Mouse (Mus musculus) limb, embryonic 14.5 days (tissue): ENCODE measurements around the gene Tut7. TPM values are rescaled to one million over a fixed set of nuclear protein-coding genes. Genes with fewer than 3 reads are reported as not detected.

ENCODE experiments used
- ATAC-seq: fragments of 200-750 bp; cut with Nextera tagmentation; 2 replicates; pipeline ENCODE4 v1.8.0; 2017; ENCODE audit warnings: low read depth, moderate number of reproducible peaks, moderate TSS enrichment; ENCODE audit not compliant: low FRiP score
- DNase-seq: peaks from one replicate; pipeline ENCODE4 v3.0.0-alpha.2; 2015; ENCODE audit warnings: low spot score
- H3K27ac ChIP-seq: fragments of 300-500 bp; sonication (generic); replicated peaks from 2 replicates; pipeline ENCODE4 v1.5.1; 2014; ENCODE audit warnings: low read depth, mild to moderate bottlenecking, low read length, moderate library complexity, mixed read lengths
- H3K27me3 ChIP-seq: fragments of 300-500 bp; sonication (generic); 2 replicates; pipeline ENCODE4 v1.6.1; 2014; ENCODE audit warnings: low read length, mixed read lengths; ENCODE audit not compliant: control insufficient read depth, insufficient read depth
- H3K36me3 ChIP-seq: fragments of 300-500 bp; sonication (generic); 2 replicates; pipeline ENCODE4 v1.6.1; 2014; ENCODE audit warnings: mild to moderate bottlenecking, low read length, moderate library complexity, mixed read lengths; ENCODE audit not compliant: control insufficient read depth, insufficient read depth
- H3K4me1 ChIP-seq: fragments of 300-500 bp; sonication (generic); 2 replicates; pipeline ENCODE4 v1.6.1; 2014; ENCODE audit warnings: antibody characterized with exemption, low read length, mixed read lengths; ENCODE audit not compliant: control insufficient read depth, insufficient read depth
- H3K4me2 ChIP-seq: fragments of 300-500 bp; sonication (generic); replicated peaks from 2 replicates; pipeline ENCODE4 v1.6.1; 2014; ENCODE audit warnings: low read depth, mild to moderate bottlenecking, low read length, moderate library complexity; ENCODE audit not compliant: severe bottlenecking
- H3K4me3 ChIP-seq: fragments of 300-500 bp; sonication (generic); replicated peaks from 2 replicates; pipeline ENCODE4 v1.5.1; 2014; ENCODE audit warnings: low read length
- H3K9ac ChIP-seq: fragments of 300-500 bp; sonication (generic); 2 replicates; pipeline ENCODE4 v1.6.1; 2014; ENCODE audit warnings: mild to moderate bottlenecking, low read depth, low read length, moderate library complexity; ENCODE audit not compliant: severe bottlenecking
- H3K9me3 ChIP-seq: fragments of 300-500 bp; sonication (generic); 2 replicates; pipeline ENCODE4 v1.6.1; 2016; ENCODE audit warnings: low read length; ENCODE audit not compliant: control insufficient read depth
- POLR2A ChIP-seq: fragments of 200-500 bp; IDR thresholded peaks from 2 replicates; pipeline ENCODE4 v1.8.0; 2012; ENCODE audit warnings: inconsistent platforms, mild to moderate bottlenecking, moderate library complexity, borderline replicate concordance; ENCODE audit not compliant: insufficient read depth, insufficient read length; ENCODE audit errors: extremely low read depth
- WGBS: fragments of 180-500 bp; shearing (Covaris S2); extraction: QIAGEN DNeasy Blood & Tissue Kit; methylation state at CpG from one replicate; pipeline ENCODE4 v1.1.7; 2014; 5-methylcytosine and 5-hydroxymethylcytosine counted together
- polyA plus RNA-seq, 2 experiments: library from polyadenylated mRNA; depleted of rRNA in 1 of 2; stranded (reverse) in 1 of 2; unstranded in 1 of 2; fragments of >200 nt; fragmentation: Nextera tagmentation in 1 of 2; extraction: Ambion mirVana in 1 of 2; gene quantifications; 2 replicates each; pipeline versions ENCODE4 v1.2.1 to v1.2.3; 2012 to 2014

Gene Tut7
- polyA plus RNA-seq, 2 experiments = 39.9 to 45.9 TPM

- no peak overlapping the region for H3K4me3 ChIP-seq
- peak overlapping the region; percentile 98 for H3K27ac ChIP-seq
- WGBS = 62% methylated on average over 9 of the region's 9 CpGs
- H3K36me3 ChIP-seq = peaks cover 40% of the 10 kb centered on the region
- H3K9ac ChIP-seq = 0 out of 2 replicates have a peak overlapping the region, but pooled peaks have one; percentile 88
- no peak for TF ChIP-seq POLR2A
- no peaks in the 10 kb centered on the region for H3K9me3 ChIP-seq
- H3K27me3 ChIP-seq = no peaks in the 10 kb centered on the region
- peak; percentile 59 for DNase-seq
- H3K4me1 ChIP-seq = peaks cover 31% of the 10 kb centered on the region
- H3K4me2 ChIP-seq = 0 out of 2 replicates have a peak overlapping the region, but pooled peaks have one; percentile 86
- ATAC-seq = no peak
These were observed 51.7 kb downstream of the Tut7 start for GRCm38 (mm10) chr13:59771257-59771656.

DNA sequence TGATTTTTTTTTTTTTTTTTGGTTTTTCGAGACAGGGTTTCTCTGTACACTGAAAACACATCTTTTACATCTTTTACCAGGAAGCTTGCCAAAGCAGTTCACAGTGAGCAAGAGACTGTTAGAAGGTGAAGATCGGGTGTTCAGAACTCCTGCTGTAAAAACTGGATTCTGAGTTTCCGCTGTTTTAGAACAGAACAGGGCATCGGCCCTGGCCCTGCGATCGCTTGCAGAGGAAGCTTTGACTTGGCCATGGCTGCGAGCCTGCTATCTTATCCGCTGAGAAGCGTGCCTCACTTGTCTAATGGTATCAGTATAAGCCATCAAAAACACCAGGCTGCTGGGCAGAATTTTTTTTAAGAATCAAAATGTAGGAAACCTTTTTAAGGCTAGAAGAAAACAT, 52.1 kb downstream of the Tut7 start:
- no peaks in the 10 kb centered on the region for H3K9me3 ChIP-seq
- H3K9ac ChIP-seq = peak overlapping the region; percentile 88; the same call in 1 of the 2 replicates
- H3K36me3 ChIP-seq = peaks cover 36% of the 10 kb centered on the region
- peak overlapping the region; percentile 86 for H3K4me2 ChIP-seq
- no peaks in the 10 kb centered on the region for H3K27me3 ChIP-seq
- DNase-seq (no peak), ATAC-seq (no peak)
- H3K4me1 ChIP-seq = peaks cover 34% of the 10 kb centered on the region
- WGBS = 68% methylated on average over 9 of the region's 9 CpGs
- H3K27ac ChIP-seq = peak overlapping the region; percentile 98
- no peak for TF ChIP-seq POLR2A
- peak overlapping the region; percentile 86 for H3K4me3 ChIP-seq

DNA sequence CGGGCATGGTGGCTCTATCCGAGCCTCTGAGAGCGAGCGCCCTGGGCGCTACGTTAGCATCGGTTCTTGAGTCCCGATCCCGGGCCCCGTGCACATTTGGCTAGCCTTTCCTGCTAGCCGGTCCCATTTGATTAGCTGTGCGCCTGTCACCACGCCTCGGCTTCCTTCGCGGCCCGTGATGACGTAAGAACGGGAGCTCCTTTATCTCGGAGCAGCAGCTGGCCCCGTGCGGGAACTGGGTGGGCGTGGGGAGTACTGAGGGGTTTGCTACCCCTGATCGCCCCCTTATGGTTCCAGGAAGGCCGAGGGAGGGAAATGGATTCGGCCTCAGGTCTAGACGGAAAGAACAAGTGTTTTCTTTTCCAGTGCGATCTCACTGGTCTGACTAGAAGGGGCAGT, 52.8 kb downstream of the Tut7 start:
- peak; percentile 82 for ATAC-seq
- peak overlapping the region; percentile 86 for H3K4me2 ChIP-seq
- H3K9ac ChIP-seq = peak overlapping the region; percentile 88
- peak overlapping the region; percentile 98 for H3K27ac ChIP-seq
- no peaks in the 10 kb centered on the region for H3K27me3 ChIP-seq
- H3K4me1 ChIP-seq = peaks cover 36% of the 10 kb centered on the region
- H3K4me3 ChIP-seq = peak overlapping the region; percentile 86
- DNase-seq = peak; percentile 86
- H3K9me3 ChIP-seq = no peaks in the 10 kb centered on the region
- 0 out of 2 replicates have a peak, but pooled peaks have one; percentile 13 for TF ChIP-seq POLR2A
- 0% methylated on average over 28 of the region's 28 CpGs for WGBS
- H3K36me3 ChIP-seq = peaks cover 30% of the 10 kb centered on the region

DNA sequence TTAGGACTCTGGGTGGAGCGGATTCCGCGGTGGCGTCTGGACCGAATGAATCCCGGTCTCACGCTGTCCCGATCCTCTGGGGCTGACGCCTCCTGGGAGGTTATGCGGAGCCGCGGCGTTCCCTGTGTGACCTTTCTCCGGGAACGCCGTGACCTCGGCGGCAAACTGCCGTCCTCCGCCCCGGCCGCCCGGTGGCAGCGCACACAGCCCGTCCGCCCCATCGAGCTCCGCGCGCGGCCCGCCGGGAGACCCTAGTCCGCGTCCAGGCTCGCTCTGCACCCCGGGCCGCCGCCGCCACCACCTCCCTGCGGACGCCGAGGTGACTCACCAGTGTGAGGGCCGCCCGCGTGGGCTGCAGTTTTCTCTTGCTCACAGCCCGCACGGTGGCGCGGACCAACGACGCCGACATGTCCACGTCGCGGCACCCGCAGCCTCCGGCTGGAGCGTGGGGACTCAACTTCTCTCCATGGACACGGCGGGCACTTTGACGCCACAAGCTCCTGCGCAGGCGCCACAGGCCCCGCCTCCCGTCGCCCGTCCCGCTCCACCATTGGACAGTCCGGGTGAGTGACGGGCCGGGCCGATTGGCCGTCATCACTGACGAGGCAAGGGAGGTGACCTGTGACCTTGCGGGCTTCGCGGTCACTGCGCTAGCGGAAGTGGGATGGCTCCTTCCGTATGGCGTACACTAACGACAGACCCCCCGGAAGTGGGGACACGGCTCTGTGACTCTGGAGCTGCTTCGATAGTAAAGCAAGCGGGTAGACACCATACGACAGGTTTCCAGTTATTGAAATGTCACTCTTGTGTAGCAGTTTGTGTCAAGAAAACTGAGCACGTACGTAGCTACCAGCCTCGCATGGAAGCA, 53.4 kb downstream of the Tut7 start, which contains the start of gene Isca1:
TSS of gene Isca1 (minus strand) at position 515 of the 868 bp plus-strand sequence.
- peak within 1 kb of the TSS; percentile 98 for H3K27ac ChIP-seq
- peaks cover 36% of the 10 kb centered on the region for H3K4me1 ChIP-seq
- H3K9me3 ChIP-seq = no peaks in the 10 kb centered on the region
- H3K36me3 ChIP-seq = peaks cover 25% of the 10 kb centered on the region
- H3K4me3 ChIP-seq = peak within 1 kb of the TSS; percentile 86
- DNase-seq (peak; percentile 96), ATAC-seq (peak; percentile 96)
- under 1% methylated on average over 78 of the region's 91 CpGs for WGBS
- H3K9ac ChIP-seq = peak within 1 kb of the TSS; percentile 88
- H3K4me2 ChIP-seq = peak within 1 kb of the TSS; percentile 86
- H3K27me3 ChIP-seq = no peaks in the 10 kb centered on the region
- TF ChIP-seq POLR2A = 0 out of 2 replicates have a peak, but pooled peaks have one; percentile 12

- Histone ChIP-seq H3K9ac (peak overlapping the region; percentile 88), H3K4me2 (peak overlapping the region; percentile 86), H3K27me3 (no peaks in the 10 kb centered on the region), H3K36me3 (peaks cover 21% of the 10 kb centered on the region), H3K27ac (no peak overlapping the region), H3K9me3 (no peaks in the 10 kb centered on the region), H3K4me3 (peak overlapping the region; percentile 86), H3K4me1 (peaks cover 36% of the 10 kb centered on the region)
- DNase-seq (no peak), ATAC-seq (no peak)
- 32% methylated on average over 13 of the region's 13 CpGs for WGBS
- TF ChIP-seq POLR2A = no peak
These were observed 54.4 kb downstream of the Tut7 start for GRCm38 (mm10) chr13:59768531-59768930.
